Mouse (Mus musculus) CD8-positive naive resting alpha-beta T cell, adult 2 months (primary cell): ENCODE data around the gene L3mbtl4.

Experiments used
- DNase-seq, 2 experiments: peaks; one replicate each; pipeline ENCODE4 v3.0.0; 2022; ENCODE audit warnings: low read depth in 2 of 2, low spot score in 2 of 2

L3mbtl4 gene

GRCm38 (mm10) chr17:68273527-68273926 lies at the start of gene L3mbtl4:
L3mbtl4 (plus strand) TSS chr17:68273797.
- DNase-seq = no peak

GRCm38 (mm10) chr17:68230484-68230883 lies 43.1 kb upstream of the L3mbtl4 start:
- DNase-seq = no peak

GRCm38 (mm10) chr17:68235380-68235779 lies 38.2 kb upstream of the L3mbtl4 start:
- no peak for DNase-seq

- no peak for DNase-seq
Observed at GRCm38 (mm10) chr17:68236992-68237391, 36.6 kb upstream of the L3mbtl4 start.

GRCm38 (mm10) chr17:68240171-68240570 lies 33.4 kb upstream of the L3mbtl4 start:
- DNase-seq = no peak

DNA sequence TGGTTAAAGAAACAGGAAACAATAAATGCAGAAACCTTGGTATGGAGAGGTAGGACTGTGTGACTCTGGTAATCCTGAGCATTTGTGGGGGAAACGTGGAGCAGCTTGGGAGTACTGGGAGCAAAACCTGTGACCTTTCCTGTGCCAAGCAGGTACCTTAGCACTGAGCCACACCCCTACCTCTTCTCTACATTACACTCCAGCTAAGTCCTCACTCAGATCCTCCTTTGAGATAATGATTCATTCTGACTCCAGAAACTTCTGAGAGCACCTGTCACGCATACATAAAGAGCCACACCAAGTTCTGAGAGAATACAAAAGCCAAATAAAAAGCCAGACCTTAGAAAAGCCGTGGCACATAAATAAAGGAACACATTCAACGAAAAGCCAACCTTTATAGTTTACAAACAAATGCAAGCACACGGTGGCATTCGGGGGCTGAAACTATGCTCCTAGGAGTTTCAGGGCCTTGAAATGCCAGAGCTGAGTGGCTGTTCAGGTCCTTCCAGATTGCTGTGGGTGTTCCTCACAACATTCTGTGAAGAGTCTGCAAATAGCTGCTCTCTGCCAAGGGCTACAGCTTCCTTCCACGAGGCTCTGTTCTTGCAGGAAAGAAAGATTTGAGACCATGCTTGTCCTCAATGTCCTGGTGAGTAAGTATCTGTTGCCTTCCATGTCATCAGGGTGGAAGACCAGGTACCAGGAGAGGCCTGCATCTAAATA lies 8.6 kb upstream of the L3mbtl4 start:
- DNase-seq = no peak

GRCm38 (mm10) chr17:68273954-68274353 lies 357 bp downstream of the L3mbtl4 start:
- no peak for DNase-seq

- no peak for DNase-seq
Observed at GRCm38 (mm10) chr17:68275138-68275537, 1.5 kb downstream of the L3mbtl4 start.

- no peak for DNase-seq
Observed at GRCm38 (mm10) chr17:68280915-68281314, 7.3 kb downstream of the L3mbtl4 start.

GRCm38 (mm10) chr17:68285119-68285782 lies 11.7 kb downstream of the L3mbtl4 start:
- DNase-seq = no peak

GRCm38 (mm10) chr17:68288094-68288493 lies 14.5 kb downstream of the L3mbtl4 start:
- no peak for DNase-seq

- no peak for DNase-seq
Observed at GRCm38 (mm10) chr17:68288699-68289098, 15.1 kb downstream of the L3mbtl4 start.

DNA sequence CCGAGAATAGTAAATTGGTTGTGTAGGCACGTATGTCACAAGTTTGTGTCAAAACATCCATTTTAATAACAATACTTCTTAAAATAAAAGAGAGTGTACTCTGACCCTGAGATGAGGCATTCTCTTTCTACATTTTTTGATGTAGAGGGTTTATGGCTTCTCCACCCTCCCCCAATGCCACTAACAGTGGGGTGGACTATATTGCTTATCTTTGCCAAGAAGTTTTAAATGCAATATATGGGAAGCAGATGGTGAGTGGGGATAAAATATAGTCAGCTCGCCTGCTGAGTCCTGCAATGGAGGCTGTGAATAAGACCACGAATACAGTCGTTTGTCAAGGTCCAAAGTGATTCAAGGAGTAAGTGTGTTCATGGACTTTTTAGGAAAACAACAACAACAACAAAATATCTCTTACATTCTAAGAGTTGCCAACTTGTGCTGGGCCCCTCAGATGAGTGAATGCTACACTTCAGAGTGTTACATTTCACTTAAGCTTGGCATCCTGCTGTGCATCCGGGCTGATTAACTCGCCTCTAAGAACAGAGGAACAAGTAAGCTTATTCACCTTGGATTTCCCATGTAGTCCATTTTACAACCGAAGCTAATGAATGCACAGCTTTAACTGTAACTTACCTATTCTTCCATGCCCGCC lies 18.2 kb downstream of the L3mbtl4 start:
- no peak for DNase-seq

GRCm38 (mm10) chr17:68308381-68308780 lies 34.8 kb downstream of the L3mbtl4 start:
- no peak for DNase-seq

GRCm38 (mm10) chr17:68312286-68312927 lies 38.8 kb downstream of the L3mbtl4 start:
- DNase-seq = no peak

DNA sequence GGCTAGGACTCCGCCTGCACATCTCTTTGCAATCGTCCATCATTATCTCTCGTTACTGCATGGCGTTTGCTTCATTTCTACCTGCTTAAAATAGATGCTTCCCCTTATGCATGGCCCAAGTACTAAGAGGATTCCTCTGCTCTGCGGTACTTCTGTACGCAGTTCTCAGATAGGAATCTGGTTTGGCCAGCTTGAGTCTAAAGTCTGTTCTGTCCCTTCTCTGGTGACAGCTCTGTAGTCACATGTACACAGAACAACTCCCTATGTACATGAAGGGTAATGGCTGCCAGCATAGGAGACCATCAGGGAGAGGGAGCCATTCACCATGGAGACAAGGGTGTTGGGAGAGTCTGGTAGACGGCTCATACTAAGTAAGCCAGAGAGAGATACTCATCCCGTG lies 47.3 kb downstream of the L3mbtl4 start:
- DNase-seq = no peak

DNA sequence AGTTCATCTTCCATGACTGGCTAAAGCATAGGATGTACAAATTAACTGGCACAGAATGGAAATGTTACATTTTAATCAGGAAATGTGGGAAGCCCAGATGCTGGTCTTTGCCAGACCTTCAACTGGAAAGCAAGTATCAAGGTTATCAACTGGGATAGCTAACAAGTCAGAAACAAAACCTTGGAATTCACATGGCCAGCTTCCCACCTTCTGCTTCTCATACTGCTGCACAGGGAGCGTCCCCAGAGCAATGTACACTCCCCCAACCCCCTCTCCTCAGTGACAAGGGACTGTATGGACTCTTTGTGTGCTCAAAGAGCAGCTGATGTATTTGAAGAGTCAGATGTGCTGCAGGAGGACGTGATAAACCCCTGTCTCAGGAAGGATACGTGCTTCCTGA lies 49.0 kb downstream of the L3mbtl4 start:
- DNase-seq = no peak

DNA sequence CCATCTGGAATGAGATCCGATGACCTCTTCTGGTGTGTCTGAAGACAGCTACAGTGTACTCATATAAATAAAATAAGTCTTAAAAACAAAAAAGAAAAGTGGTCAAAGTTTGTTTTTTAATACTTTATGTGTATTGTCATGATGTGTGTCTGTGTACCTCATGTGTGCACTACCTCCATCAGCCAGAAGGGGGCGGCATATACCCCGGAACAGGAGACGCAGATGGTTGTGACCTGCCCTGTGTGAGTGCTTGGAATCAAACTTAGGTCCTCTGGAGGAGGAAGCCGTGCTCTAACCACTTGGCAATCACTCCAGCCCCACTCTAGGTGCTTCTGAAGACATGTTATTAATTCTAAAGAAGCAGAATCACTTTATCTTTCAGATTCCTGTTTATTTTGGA lies 58.6 kb downstream of the L3mbtl4 start:
- no peak for DNase-seq

GRCm38 (mm10) chr17:68333382-68333781 lies 59.8 kb downstream of the L3mbtl4 start:
- DNase-seq = no peak

DNA sequence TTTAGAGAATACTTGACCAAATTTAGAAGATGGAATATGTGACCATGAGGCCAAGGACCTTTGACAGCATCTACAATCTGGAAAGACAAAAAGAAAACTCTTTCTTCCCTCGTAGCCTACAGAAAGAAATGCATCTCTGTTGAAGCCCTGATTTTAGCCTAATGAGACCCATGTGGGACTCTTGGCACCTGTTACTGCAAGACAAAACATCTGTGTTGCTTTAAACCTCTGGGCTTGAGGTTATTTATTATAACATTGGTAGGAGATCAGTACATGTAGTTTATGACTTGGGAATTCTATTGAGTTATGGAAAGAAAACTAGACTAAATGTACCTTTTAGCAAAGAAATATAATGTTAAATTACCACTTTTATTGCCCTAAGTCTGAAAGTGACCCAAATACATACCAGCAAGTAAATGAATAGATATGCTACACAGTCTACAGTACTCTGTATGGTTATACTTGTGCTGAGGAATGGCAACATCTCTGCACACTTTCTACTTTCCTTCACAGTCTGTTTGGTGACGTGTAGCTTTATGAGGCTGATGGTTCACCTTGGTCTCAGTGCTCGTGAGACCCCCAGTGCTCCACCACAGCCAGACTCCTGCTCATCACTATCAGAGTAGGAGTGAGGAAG lies 65.4 kb downstream of the L3mbtl4 start:
- no peak for DNase-seq

DNA sequence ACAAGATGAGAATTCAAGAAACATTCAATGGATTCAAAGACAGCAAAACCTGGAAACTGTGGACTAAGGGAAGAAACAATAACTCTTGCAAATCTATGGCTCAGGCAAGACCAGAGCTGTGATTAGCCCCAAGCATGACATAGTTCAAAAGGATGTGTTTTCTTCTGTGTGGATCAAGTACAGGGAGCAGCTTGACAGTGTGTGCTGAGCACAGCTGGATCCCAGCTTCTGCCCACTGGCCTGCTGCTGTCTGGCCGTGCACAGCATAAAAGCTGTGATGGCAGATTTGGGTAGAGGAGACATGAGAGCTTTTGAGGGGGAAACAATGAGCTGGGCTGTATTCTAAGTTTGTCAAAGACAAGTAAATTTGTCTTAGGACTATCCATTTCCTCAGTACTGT lies 84.1 kb downstream of the L3mbtl4 start:
- no peak for DNase-seq
